Mouse (Mus musculus): ENCODE measurements around the gene Dcpp1. TPM values are rescaled to one million over a fixed set of nuclear protein-coding genes. Genes with fewer than 3 reads are reported as not detected.
"Not testable (repeated sequence)": the region's sequence is repeated elsewhere in the genome, so short reads cannot be mapped to it uniquely, and the experiment has no call there.

Gene Dcpp1
- total RNA-seq (2021), result not detected
- long read RNA-seq, experiment 1, result 0 reads
- long read RNA-seq, experiment 2, result 0 reads

GRCm38 (mm10) chr17:23880576-23880975, at the start of gene Dcpp1, which contains the start of gene Dcpp2:
Gene Dcpp1, plus strand, starts transcription at chr17:23880876.
Gene Dcpp2, plus strand, starts transcription at chr17:23880880.
- DNase-seq, result not testable (repeated sequence)

GRCm38 (mm10) chr17:23831201-23831600, 49.5 kb upstream of the Dcpp1 start:
- DNase-seq, result no peak

- no peak for DNase-seq
Measured at GRCm38 (mm10) chr17:23836006-23836575, 44.6 kb upstream of the Dcpp1 start, which contains the start of gene Prss33. Gene Prss33, minus strand, starts transcription at chr17:23836056.

GRCm38 (mm10) chr17:23841145-23841544, 39.5 kb upstream of the Dcpp1 start:
- peak; percentile 67 for DNase-seq

GRCm38 (mm10) chr17:23843141-23843811, 37.4 kb upstream of the Dcpp1 start:
- DNase-seq, result no peak

GRCm38 (mm10) chr17:23843812-23844273, 36.8 kb upstream of the Dcpp1 start, which contains the start of the genes Prss32 and Prss41:
Gene Prss32, plus strand, starts transcription at chr17:23843855.
Gene Prss41, minus strand, starts transcription at chr17:23844172.
- peak; percentile 76 for DNase-seq

- DNase-seq, result no peak
Measured at GRCm38 (mm10) chr17:23850028-23850427, 30.6 kb upstream of the Dcpp1 start.

- peak; percentile 80 for DNase-seq
Measured at GRCm38 (mm10) chr17:23850853-23851749, 29.6 kb upstream of the Dcpp1 start.

- peak; percentile 78 for DNase-seq
Measured at GRCm38 (mm10) chr17:23853292-23853691, 27.4 kb upstream of the Dcpp1 start.

- DNase-seq, result no peak
Measured at GRCm38 (mm10) chr17:23854229-23854765, 26.4 kb upstream of the Dcpp1 start.

GRCm38 (mm10) chr17:23857193-23857592, 23.5 kb upstream of the Dcpp1 start:
- no peak for DNase-seq

GRCm38 (mm10) chr17:23857913-23858312, 22.8 kb upstream of the Dcpp1 start:
- no peak for DNase-seq

- peak; percentile 68 for DNase-seq
Measured at GRCm38 (mm10) chr17:23862926-23863325, 17.8 kb upstream of the Dcpp1 start.

- DNase-seq, result no peak
Measured at GRCm38 (mm10) chr17:23867756-23868155, 12.9 kb upstream of the Dcpp1 start, which contains the start of gene Prss21. Gene Prss21, plus strand, starts transcription at chr17:23868056.

GRCm38 (mm10) chr17:23868513-23868912, 12.2 kb upstream of the Dcpp1 start:
- DNase-seq, result peak; percentile 57

GRCm38 (mm10) chr17:23873884-23874856, 6.5 kb upstream of the Dcpp1 start:
- DNase-seq, result peak; percentile 67

GRCm38 (mm10) chr17:23876741-23877140, 3.9 kb upstream of the Dcpp1 start:
- DNase-seq, result no peak

GRCm38 (mm10) chr17:23877166-23877565, 3.5 kb upstream of the Dcpp1 start:
- DNase-seq, result no peak

- not testable (repeated sequence) for DNase-seq
Measured at GRCm38 (mm10) chr17:23917158-23917557, 36.5 kb downstream of the Dcpp1 start, which contains the start of gene Dcpp3. Gene Dcpp3, plus strand, starts transcription at chr17:23917458.

GRCm38 (mm10) chr17:23924531-23925007, 43.9 kb downstream of the Dcpp1 start:
- DNase-seq, result peak; percentile 94

Measured in adrenal gland, postnatal 10 days (tissue).